Mouse (Mus musculus) neural tube, embryonic 13.5 days (tissue): ENCODE measurements around the gene Mis12. TPM values are rescaled to one million over a fixed set of nuclear protein-coding genes. Genes with fewer than 3 reads are reported as not detected.

Experiments
- ATAC-seq: fragments of 200-750 bp; cut with Nextera tagmentation; 2 replicates; pipeline ENCODE4 v1.8.0; 2017; ENCODE audit warnings: low read depth, mild to moderate bottlenecking, moderate TSS enrichment, moderate library complexity
- H3K27ac ChIP-seq: fragments of 300-500 bp; sonication (generic); replicated peaks from 2 replicates; pipeline ENCODE4 v1.5.1; 2015; ENCODE audit warnings: moderate library complexity, mild to moderate bottlenecking, inconsistent platforms
- H3K27me3 ChIP-seq: fragments of 300-500 bp; sonication (generic); 2 replicates; pipeline ENCODE4 v1.6.1; 2015; ENCODE audit warnings: mild to moderate bottlenecking, inconsistent platforms
- H3K36me3 ChIP-seq: fragments of 300-500 bp; sonication (generic); 2 replicates; pipeline ENCODE4 v1.6.1; 2015; ENCODE audit warnings: mild to moderate bottlenecking, inconsistent platforms
- H3K4me1 ChIP-seq: fragments of 300-500 bp; sonication (generic); replicated peaks from 2 replicates; pipeline ENCODE4 v1.6.1; 2015; ENCODE audit warnings: inconsistent platforms
- H3K4me2 ChIP-seq: fragments of 300-500 bp; sonication (generic); 2 replicates; pipeline ENCODE4 v1.6.1; 2015; ENCODE audit warnings: inconsistent platforms, mild to moderate bottlenecking, moderate library complexity
- H3K4me3 ChIP-seq: fragments of 300-500 bp; sonication (generic); 2 replicates; pipeline ENCODE4 v1.5.1; 2015; ENCODE audit warnings: mild to moderate bottlenecking, inconsistent platforms
- H3K9ac ChIP-seq: fragments of 300-500 bp; sonication (generic); 2 replicates; pipeline ENCODE4 v1.6.1; 2015; ENCODE audit warnings: moderate library complexity, mild to moderate bottlenecking, inconsistent platforms
- H3K9me3 ChIP-seq: fragments of 300-500 bp; sonication (generic); 2 replicates; pipeline ENCODE4 v1.6.1; 2016; ENCODE audit warnings: inconsistent platforms
- WGBS: fragments of 180-500 bp; shearing (Covaris S2); methylation state at CpG from one replicate; pipeline ENCODE4 v1.1.7; 2015; 5-methylcytosine and 5-hydroxymethylcytosine counted together
- polyA plus RNA-seq: library from polyadenylated mRNA; unstranded; fragments of >200 nt; fragmentation: Nextera tagmentation; extraction: Ambion mirVana; gene quantifications from 2 replicates; pipeline ENCODE4 v1.2.1, GENCODE M21; 2015

Mis12 gene
- polyA plus RNA-seq = 34.0 and 34.8 TPM in 2 replicates

GRCm38 (mm10) chr11:71019201-71020068 is at the start of gene Mis12, which contains the start of gene Derl2:
Gene Mis12 (plus strand): TSS chr11:71019611.
Gene Derl2 (minus strand): TSS chr11:71019841.
- Histone ChIP-seq H3K4me3 (peak within 1 kb of the TSS; percentile 89), H3K4me1 (peaks cover 54% of the 10 kb centered on the region), H3K36me3 (peaks cover 9% of the 10 kb centered on the region), H3K4me2 (peak within 1 kb of the TSS; percentile 89), H3K27ac (peak within 1 kb of the TSS; percentile 86), H3K9ac (peak within 1 kb of the TSS; percentile 92), H3K27me3 (no peaks in the 10 kb centered on the region), H3K9me3 (no peaks in the 10 kb centered on the region)
- WGBS = under 1% methylated on average over 71 of the region's 71 CpGs
- ATAC-seq = peak; percentile 100

GRCm38 (mm10) chr11:70969821-70970559 is 49.4 kb upstream of the Mis12 start, which contains the start of the genes Nup88 and Rpain:
Gene Nup88 (minus strand): TSS chr11:70969973.
Gene Rpain (plus strand): TSS chr11:70970213.
- peak; percentile 99 for ATAC-seq
- peaks cover 38% of the 10 kb centered on the region for H3K36me3 ChIP-seq
- peak within 1 kb of the TSS; percentile 94 for H3K4me3 ChIP-seq
- H3K4me2 ChIP-seq = peak within 1 kb of the TSS; percentile 87
- no peaks in the 10 kb centered on the region for H3K27me3 ChIP-seq
- H3K27ac ChIP-seq = peak within 1 kb of the TSS; percentile 92
- H3K9ac ChIP-seq = peak within 1 kb of the TSS; percentile 95
- peaks cover 26% of the 10 kb centered on the region for H3K4me1 ChIP-seq
- H3K9me3 ChIP-seq = no peaks in the 10 kb centered on the region
- WGBS = under 1% methylated on average over 43 of the region's 43 CpGs

DNA sequence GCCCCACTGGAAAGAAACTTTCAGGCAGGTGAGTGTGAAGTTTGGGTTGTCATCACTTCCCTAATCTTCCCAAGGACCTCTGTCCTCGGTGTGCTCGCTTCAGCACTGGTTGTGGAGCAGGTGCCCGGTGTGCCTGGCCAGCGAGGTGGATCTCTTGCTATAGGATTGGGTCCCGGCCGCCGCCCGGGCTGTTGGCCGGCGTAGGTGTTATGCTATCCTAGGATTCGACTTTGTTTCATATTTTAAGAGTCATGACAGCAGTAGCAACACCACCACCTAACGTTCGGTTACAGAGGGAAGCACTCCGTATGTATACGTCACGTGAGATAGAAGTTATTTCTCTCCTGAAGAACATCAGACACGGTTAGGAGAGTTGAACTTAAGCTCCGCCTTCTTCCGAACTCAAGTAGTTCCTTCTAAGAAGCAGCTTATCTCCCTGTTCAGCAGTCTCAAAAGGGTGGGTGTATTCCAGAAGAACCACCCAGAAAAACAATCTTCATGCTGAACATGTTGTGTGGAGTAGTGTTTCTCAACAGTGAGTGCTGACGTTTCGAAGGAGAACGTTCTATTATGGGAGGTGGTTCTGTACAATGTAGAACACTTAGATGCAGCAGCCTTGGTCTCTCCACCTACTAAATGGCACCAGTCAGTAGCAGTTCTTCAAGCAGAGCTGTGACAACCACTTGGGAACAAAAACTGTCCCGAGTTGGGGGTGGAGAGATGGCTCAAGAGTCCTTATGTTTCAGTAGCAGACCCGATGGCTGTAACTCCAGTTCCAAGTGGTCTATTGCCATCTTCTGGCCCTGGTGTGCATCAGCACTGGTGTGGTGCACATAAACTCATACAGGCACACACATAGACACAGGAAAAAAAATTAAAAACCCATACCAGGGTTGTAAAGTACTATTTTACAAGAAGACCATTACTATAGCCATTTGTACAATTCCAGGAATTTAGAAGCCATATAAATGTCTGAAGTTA is 48.6 kb upstream of the Mis12 start:
- Histone ChIP-seq H3K9ac (peak overlapping the region; percentile 78), H3K27me3 (no peaks in the 10 kb centered on the region), H3K4me2 (peak overlapping the region; percentile 75), H3K4me1 (peaks cover 26% of the 10 kb centered on the region), H3K27ac (peak overlapping the region; percentile 90), H3K36me3 (peaks cover 38% of the 10 kb centered on the region), H3K4me3 (peak overlapping the region; percentile 94), H3K9me3 (no peaks in the 10 kb centered on the region)
- 18% methylated on average over 24 of the region's 24 CpGs for WGBS
- ATAC-seq = no peak; the same call in 1 of the 2 replicates

DNA sequence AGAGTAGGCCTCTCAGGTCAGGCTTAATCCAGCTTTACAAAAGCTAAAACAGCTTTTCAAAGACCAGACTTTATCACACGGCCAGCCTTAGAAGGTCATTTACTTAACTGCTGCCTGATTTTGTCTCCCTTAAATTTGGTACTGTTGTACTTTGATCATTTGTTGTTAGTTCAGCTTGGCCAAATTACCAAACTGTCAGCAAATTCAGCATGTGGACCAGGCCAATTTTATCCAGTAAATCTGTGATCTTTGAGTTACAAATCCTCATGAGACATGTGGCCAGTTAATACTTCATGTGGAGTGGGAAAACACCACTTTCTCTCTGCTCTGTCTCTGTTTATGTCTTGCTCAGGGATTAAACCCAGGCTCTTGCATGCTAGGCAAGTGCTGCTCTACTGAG is 46.8 kb upstream of the Mis12 start:
- ATAC-seq = no peak
- no peak overlapping the region for H3K4me2 ChIP-seq
- no peak overlapping the region for H3K4me3 ChIP-seq
- WGBS = 72% methylated on average over 1 of the region's 1 CpGs
- H3K27ac ChIP-seq = no peak overlapping the region
- no peaks in the 10 kb centered on the region for H3K27me3 ChIP-seq
- no peaks in the 10 kb centered on the region for H3K9me3 ChIP-seq
- no peak overlapping the region for H3K9ac ChIP-seq
- peaks cover 23% of the 10 kb centered on the region for H3K4me1 ChIP-seq
- H3K36me3 ChIP-seq = peaks cover 47% of the 10 kb centered on the region

- Histone ChIP-seq H3K27ac (no peak overlapping the region), H3K27me3 (no peaks in the 10 kb centered on the region), H3K9ac (no peak overlapping the region), H3K4me1 (peaks cover 10% of the 10 kb centered on the region), H3K36me3 (peaks cover 61% of the 10 kb centered on the region), H3K4me3 (no peak overlapping the region), H3K9me3 (no peaks in the 10 kb centered on the region), H3K4me2 (no peak overlapping the region)
- ATAC-seq = no peak
- WGBS = 74% methylated on average over 4 of the region's 4 CpGs
Observed at GRCm38 (mm10) chr11:70973947-70974346, 45.5 kb upstream of the Mis12 start.

DNA sequence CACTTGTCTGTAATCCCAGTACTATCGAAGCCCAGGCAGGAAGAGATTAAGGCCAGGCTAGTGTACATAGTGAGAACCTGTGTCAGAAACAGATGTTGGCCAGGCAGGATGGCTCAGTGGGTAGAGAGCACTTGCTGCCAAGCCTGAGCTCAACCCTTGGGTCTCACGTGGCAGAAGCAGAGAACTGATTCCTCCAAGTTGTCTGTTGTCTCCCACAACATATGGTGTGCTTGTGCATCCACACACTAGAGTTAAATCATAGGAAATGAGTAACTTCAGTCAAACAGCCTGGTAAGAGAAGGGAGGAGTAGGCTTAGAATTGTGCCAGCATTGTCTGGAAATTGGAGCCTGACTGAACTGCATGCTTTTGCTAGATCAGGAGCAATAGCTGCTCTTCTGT is 44.2 kb upstream of the Mis12 start:
- Histone ChIP-seq H3K9me3 (no peaks in the 10 kb centered on the region), H3K27me3 (no peaks in the 10 kb centered on the region), H3K36me3 (peaks cover 73% of the 10 kb centered on the region), H3K4me2 (no peak overlapping the region), H3K9ac (no peak overlapping the region), H3K4me1 (peaks cover 7% of the 10 kb centered on the region), H3K27ac (no peak overlapping the region), H3K4me3 (no peak overlapping the region)
- 87% methylated on average over 2 of the region's 2 CpGs for WGBS
- no peak for ATAC-seq

GRCm38 (mm10) chr11:70977293-70977692 is 42.1 kb upstream of the Mis12 start:
- peaks cover 84% of the 10 kb centered on the region for H3K36me3 ChIP-seq
- H3K4me2 ChIP-seq = no peak overlapping the region
- WGBS = 87% methylated on average over 6 of the region's 6 CpGs
- H3K27me3 ChIP-seq = no peaks in the 10 kb centered on the region
- no peaks in the 10 kb centered on the region for H3K9me3 ChIP-seq
- no peak overlapping the region for H3K27ac ChIP-seq
- ATAC-seq = no peak
- no peak overlapping the region for H3K9ac ChIP-seq
- H3K4me1 ChIP-seq = peaks cover 14% of the 10 kb centered on the region
- H3K4me3 ChIP-seq = no peak overlapping the region

DNA sequence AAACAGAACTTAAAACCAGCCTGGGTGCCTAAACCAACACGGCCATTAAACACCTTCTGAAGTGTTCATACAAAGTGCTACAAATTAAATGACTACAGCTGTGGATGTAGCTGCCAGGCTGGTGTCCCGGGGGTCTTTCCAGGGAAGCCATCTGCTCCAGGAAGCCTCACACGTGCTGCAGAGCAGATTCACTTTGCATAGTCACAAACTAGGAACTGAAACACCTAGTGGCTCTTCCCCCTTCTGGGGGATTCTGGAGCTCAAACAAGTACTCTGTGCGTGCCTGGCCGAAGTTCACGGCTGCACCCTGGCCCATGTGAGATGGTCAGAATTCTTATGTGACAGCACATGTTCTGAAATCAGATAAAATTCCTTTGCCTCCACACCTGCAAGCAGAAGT is 39.2 kb upstream of the Mis12 start:
- 85% methylated on average over 6 of the region's 6 CpGs for WGBS
- Histone ChIP-seq H3K4me3 (no peak overlapping the region), H3K27me3 (no peaks in the 10 kb centered on the region), H3K9me3 (no peaks in the 10 kb centered on the region), H3K27ac (no peak overlapping the region), H3K4me2 (no peak overlapping the region), H3K9ac (no peak overlapping the region), H3K36me3 (peaks cover 68% of the 10 kb centered on the region), H3K4me1 (peaks cover 14% of the 10 kb centered on the region)
- ATAC-seq = no peak

GRCm38 (mm10) chr11:70980751-70981510 is 38.5 kb upstream of the Mis12 start:
- H3K9ac ChIP-seq = 0 out of 2 replicates have a peak overlapping the region, but pooled peaks have one; percentile 85
- 0 out of 2 replicates have a peak overlapping the region, but pooled peaks have one; percentile 16 for H3K4me2 ChIP-seq
- no peak overlapping the region for H3K27ac ChIP-seq
- H3K36me3 ChIP-seq = peaks cover 68% of the 10 kb centered on the region
- H3K4me1 ChIP-seq = peaks cover 14% of the 10 kb centered on the region
- ATAC-seq = no peak
- 0 out of 2 replicates have a peak overlapping the region, but pooled peaks have one; percentile 87 for H3K4me3 ChIP-seq
- H3K27me3 ChIP-seq = no peaks in the 10 kb centered on the region
- WGBS = 96% methylated on average over 14 of the region's 14 CpGs
- H3K9me3 ChIP-seq = no peaks in the 10 kb centered on the region

DNA sequence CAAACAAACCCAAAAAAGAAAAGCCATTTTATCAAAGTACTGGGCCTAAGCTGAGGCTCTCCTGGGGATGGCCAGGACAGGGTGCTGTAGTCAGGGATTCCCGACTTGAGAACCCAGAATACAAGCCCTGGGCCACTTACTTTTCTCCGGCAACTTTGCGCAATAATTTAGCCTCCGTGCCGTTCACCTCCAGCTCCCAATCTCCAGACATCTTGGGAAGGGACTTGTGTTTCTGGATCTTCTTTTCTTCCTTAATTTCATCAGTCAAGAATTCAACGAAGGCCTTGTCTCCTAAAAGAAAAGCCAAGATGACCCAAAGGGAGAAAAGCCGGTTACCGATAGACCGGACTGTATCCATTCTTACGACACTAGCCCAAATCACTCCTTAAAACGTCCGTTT is 37.4 kb upstream of the Mis12 start:
- Histone ChIP-seq H3K9ac (peak overlapping the region; percentile 85), H3K36me3 (peaks cover 68% of the 10 kb centered on the region), H3K27me3 (no peaks in the 10 kb centered on the region), H3K9me3 (no peaks in the 10 kb centered on the region), H3K27ac (no peak overlapping the region), H3K4me2 (peak overlapping the region; percentile 86), H3K4me3 (peak overlapping the region; percentile 87), H3K4me1 (peaks cover 14% of the 10 kb centered on the region)
- WGBS = 8% methylated on average over 12 of the region's 12 CpGs
- ATAC-seq = no peak
